Mouse (Mus musculus) retina, postnatal 1 day (tissue): ENCODE data around the gene Wdhd1.
"Not testable (repeated sequence)": the region's sequence is repeated elsewhere in the genome, so short reads cannot be mapped to it uniquely, and the experiment has no call there.

Source experiments
- DNase-seq: peaks from one replicate; pipeline ENCODE4 v3.0.0-alpha.2; 2012

Wdhd1 gene

GRCm38 (mm10) chr14:47276637-47277393 lies at the start of gene Wdhd1, which contains the start of gene Socs4:
Gene Wdhd1 (minus strand): TSS chr14:47276857.
Gene Socs4 (plus strand): TSS chr14:47276931.
- DNase-seq: peak; percentile 96

- DNase-seq: no peak
Measured at GRCm38 (mm10) chr14:47325965-47326761, 49.5 kb upstream of the Wdhd1 start.

- not testable (repeated sequence) for DNase-seq
Measured at GRCm38 (mm10) chr14:47321581-47321980, 44.9 kb upstream of the Wdhd1 start.

- no peak for DNase-seq
Measured at GRCm38 (mm10) chr14:47319362-47319761, 42.7 kb upstream of the Wdhd1 start.

GRCm38 (mm10) chr14:47310342-47311181 lies 33.9 kb upstream of the Wdhd1 start:
- DNase-seq: no peak

- DNase-seq: no peak
Measured at GRCm38 (mm10) chr14:47309061-47309460, 32.4 kb upstream of the Wdhd1 start.

- no peak for DNase-seq
Measured at GRCm38 (mm10) chr14:47307669-47308068, 31.0 kb upstream of the Wdhd1 start.

GRCm38 (mm10) chr14:47305933-47306332 lies 29.3 kb upstream of the Wdhd1 start:
- no peak for DNase-seq

GRCm38 (mm10) chr14:47304814-47305405 lies 28.3 kb upstream of the Wdhd1 start:
- DNase-seq: no peak

GRCm38 (mm10) chr14:47302885-47303680 lies 26.4 kb upstream of the Wdhd1 start:
- DNase-seq: no peak

- peak; percentile 54 for DNase-seq
Measured at GRCm38 (mm10) chr14:47298819-47299261, 22.2 kb upstream of the Wdhd1 start.

- DNase-seq: no peak
Measured at GRCm38 (mm10) chr14:47298408-47298792, 21.7 kb upstream of the Wdhd1 start.

GRCm38 (mm10) chr14:47297785-47298407 lies 21.2 kb upstream of the Wdhd1 start, which contains the start of gene Mapk1ip1l:
Gene Mapk1ip1l (plus strand): TSS chr14:47298266.
- peak; percentile 92 for DNase-seq

- no peak for DNase-seq
Measured at GRCm38 (mm10) chr14:47296232-47296631, 19.6 kb upstream of the Wdhd1 start.

GRCm38 (mm10) chr14:47294136-47294535 lies 17.5 kb upstream of the Wdhd1 start:
- peak; percentile 6 for DNase-seq

GRCm38 (mm10) chr14:47291772-47292171 lies 15.1 kb upstream of the Wdhd1 start:
- no peak for DNase-seq

GRCm38 (mm10) chr14:47287021-47287420 lies 10.4 kb upstream of the Wdhd1 start:
- no peak for DNase-seq

- no peak for DNase-seq
Measured at GRCm38 (mm10) chr14:47286215-47286614, 9.6 kb upstream of the Wdhd1 start.

- no peak for DNase-seq
Measured at GRCm38 (mm10) chr14:47285271-47285670, 8.6 kb upstream of the Wdhd1 start.

- DNase-seq: no peak
Measured at GRCm38 (mm10) chr14:47283568-47283967, 6.9 kb upstream of the Wdhd1 start.

- DNase-seq: no peak
Measured at GRCm38 (mm10) chr14:47281535-47281934, 4.9 kb upstream of the Wdhd1 start.
